Mouse (Mus musculus) lung, postnatal 10 days (tissue): ENCODE results near the gene Zfp273.
"Not testable (repeated sequence)": the region's sequence is repeated elsewhere in the genome, so short reads cannot be mapped to it uniquely, and the experiment has no call there.

Experiments used
- DNase-seq: peaks from one replicate; pipeline ENCODE4 v3.0.0; 2021

Gene Zfp273

DNA sequence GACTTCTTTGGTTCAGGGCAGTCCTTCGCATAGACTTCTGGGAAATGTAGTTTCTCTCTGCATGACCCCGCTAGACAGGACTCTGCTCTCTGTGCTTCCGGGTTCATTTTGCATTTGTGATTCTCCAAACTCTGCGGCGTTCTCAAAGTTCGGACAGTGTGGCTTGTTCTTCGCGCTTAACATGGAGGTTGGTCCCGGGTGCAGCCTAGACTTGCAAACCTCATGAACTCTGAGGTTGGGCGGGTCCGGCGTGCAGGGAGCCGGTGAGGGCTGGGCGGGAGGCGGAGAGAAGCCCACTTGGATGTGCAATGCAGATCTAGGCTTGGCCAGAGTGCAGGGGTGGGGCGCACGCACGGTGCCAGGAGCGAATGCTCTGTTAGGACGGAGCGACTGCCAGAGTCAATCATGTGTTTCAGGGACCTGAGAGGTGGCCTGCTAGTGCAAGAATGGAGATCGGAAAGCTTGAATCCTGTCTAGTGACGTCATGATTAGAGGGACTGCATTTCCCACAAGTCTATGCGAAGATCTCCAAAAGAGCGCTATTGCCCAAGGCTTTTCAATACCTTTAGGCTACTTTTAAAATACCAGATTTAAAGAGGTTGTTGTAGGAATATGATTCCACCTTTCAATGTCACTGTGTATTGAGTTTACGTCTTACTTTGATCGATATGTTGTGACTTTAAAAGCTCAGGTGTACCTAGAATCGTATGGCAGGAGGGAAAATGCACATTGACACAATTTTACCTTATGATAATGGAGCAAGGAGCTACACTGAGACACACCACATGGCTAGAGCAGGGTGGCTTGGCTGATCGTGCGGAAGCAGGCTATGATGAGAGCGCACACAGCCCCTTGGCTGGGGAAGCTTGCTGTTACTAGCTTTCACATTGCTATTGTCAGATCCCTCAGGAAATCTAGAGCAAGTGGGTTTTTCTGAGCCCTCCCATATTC is at the start of gene Zfp273:
Gene Zfp273 (plus strand): TSS at position 31 of the 951 bp plus-strand sequence.
- DNase-seq = peak; percentile 77

DNA sequence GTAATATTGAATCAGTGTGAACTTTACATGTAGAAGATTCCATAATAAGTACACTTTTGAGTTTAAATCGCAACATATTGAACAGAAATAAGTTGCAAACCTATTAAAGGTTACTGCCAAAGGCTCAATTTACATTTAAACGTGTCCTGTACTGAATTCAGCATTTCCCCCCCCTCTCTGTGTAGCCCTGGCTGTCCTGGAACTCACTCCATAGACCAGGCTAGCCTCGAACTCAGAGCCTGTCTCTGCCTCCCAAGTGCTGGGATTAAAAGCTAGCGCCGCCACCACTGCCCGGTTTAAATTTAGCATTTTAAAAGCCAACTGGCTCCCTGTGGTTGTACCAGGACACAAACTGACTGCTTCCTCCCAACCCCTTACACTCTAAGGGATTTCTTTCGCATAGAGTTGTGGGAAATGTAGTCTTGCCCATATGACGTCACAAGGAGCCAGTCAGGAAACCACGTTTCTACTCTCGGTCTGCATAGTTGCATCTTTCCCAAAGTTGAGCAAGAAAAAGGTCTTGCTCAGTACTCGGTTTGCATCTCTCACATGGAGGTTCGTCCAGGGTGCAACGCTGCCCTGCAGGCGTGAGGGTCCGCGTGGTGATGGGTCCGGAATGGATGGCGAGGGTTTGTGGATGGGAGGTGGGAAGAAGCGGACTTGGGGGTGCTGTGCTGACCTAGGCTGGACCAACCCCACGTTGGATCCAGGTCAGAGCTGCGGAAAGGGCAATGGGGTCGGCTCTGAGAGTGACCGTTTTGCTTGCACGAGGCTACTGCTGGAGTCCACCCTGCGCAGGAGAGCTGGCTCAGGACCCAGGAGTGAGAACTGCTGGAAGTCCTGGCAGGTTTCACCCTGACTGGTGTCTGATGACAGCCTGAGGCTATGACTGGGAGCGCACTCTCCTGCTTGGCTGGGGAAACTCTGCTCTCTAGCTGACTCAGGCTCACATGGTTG is 34.0 kb upstream of the Zfp273 start, which contains the start of gene Zfp493:
Gene Zfp493 (plus strand): TSS at position 429 of the 957 bp plus-strand sequence.
- peak; percentile 84 for DNase-seq

DNA sequence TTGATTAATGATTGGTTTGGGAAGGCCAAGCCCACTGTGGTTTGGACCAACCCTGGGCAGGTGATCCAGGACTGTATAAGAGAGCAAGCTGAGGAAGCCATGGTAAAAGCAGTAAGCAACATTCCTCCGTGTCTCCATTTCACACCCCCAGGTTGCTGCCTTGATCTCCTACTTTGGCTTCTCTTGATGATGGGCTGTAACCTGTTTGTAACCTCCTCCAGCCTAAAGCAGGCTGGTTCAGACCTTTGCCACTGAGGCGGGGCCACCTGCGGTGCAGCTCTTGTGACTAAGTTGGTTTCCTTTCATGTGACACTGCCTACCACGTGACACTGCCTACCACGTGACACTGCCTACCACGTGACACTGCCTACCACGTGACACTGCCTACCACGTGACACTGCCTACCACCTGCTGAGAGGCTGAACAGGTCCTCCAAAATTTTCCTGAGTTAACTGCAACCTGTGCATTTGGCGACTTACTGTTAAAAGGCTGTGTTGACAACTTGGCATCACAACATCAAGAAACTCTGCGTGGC is 21.6 kb upstream of the Zfp273 start:
- DNase-seq = no peak

DNA sequence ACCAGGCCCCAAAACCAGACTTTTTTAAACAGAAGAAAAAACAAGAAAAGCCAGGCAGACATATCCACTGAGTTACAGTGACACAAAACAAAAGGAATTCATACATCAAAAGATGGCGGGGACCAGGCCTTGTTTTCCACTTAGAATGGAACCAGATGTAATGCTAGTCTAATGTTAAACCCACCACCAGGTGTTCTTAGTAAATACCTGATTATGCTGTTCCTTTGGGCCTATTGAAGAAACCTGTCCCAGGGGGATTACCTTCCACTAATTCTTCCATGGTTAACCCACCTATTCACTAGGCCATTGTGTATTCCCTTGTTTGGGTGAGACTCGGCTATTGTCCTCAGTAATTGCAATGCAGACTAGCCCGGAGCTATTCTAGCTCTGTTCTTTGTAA is 14.9 kb upstream of the Zfp273 start:
- DNase-seq = no peak

DNA sequence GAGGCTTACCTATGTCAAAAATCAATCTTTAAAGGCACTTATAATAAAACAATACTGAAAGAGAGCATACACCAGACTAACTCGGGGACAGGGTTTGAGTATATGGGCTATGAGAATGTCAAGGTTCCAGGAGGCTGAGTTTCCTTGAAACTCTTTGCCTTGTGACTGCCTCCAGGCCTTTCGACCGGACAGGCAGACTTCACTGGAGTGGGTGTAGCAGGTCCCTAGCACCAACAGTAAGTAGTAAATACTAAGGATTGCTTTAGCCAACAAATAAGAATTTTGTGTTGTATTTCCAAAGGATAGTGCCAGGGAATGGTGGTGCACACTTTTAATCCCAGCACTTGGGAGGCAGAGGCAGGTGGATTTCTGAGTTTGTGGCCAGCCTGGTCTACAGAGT is 14.4 kb upstream of the Zfp273 start:
- not testable (repeated sequence) for DNase-seq

DNA sequence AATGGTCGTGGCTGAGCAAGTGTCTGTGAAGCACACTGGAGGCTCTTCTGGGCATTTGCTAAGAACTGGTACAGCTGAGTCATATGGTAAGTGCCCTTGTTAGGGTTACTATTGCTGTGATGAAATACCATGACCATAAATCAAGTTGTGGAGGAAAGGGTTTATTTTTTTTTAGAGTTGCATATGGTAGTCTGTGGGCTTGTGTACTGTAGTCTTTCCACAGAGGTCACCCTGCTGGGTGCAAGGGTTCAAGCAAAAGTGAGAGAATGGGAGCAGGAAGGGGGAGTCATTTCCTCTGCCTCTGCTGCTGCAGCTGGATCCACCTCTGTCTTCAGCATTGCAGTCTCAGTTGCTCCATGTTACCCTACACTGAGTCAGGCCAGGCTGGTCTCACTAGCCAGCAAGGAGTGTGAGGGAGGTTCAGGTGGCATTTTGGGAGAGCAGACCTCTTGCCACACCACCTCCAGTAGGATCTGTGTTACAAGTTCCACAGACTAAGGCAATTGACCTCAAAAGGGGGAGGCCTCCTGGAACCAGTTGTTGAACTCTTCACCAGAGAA is 1.8 kb upstream of the Zfp273 start:
- no peak for DNase-seq

DNA sequence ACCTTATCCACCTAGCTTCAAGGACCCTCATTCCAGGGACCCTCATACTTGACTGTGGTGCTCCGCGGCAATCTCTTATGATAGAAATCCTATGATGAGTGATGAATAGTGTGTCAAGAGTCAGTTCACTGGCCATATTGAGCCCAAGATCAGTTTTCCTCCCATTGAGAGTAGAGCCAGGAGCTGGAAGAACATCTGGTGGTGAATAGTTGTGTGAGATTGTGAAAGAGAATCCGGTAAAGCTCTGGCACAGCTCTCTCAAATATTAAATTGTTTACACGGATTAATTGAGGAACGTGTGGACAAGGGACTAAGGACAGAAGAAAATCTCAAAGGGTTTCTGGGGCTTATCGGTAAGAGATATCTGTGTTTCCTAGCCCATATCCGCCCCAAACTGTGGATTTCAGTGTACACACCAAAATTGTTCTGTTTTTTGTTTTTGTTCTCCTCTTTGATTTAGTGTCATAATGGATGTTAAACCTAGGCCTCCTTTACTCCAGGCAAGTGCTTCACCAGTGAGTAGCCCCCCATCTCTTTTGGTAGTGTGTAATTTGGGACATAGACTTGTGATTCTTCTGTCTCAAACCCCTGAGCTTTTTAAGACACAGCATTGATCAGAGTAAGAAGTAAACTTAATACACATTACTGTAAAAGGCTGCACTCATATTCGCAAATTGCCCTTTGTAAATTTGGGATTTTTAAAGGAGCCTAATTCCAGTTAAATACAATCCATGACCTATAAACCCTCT is 405 bp upstream of the Zfp273 start:
- DNase-seq = no peak

DNA sequence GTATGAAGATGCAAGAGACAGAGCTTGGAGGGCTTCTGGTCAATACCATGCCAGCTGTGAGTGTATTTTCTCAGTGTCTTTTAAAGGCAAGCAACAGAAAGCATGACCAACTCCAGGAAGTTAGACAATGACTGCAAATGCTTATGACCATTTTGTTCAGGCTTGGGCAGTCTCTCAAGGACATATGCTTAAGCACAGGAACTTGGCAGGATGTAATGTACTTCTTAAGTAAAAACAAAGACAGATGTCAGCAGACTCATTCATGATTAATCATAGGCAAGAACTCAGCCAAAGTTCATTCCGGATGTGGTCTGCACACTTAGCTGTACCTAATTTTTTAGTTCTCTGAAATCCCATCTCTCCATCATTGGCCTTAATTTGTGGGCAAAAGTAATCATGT is 5.1 kb downstream of the Zfp273 start:
- no peak for DNase-seq

DNA sequence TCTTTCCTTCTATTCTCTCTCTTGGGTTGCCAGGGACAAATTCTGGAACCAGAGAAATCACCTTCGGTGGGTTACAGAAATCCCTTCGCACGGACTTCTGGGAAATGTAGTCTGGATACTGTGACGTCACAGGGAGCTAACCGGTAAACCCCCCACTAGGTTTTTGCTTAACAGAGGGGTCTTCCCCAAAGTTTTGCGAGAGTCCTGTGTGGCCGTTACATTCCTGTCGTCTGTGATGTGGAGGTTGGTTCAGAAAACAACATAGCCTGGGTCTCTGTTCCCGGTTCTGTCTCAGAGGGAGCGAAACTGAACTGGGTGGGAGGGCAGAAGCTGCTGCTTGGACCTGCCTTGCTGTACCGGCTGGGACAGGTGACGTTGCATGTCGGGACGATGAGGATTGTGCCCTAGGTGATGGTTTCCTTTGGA is 17.4 kb downstream of the Zfp273 start, which contains the start of gene Gm10037:
Gene Gm10037 (plus strand): TSS at position 196 of the 426 bp plus-strand sequence.
- DNase-seq = peak; percentile 68

DNA sequence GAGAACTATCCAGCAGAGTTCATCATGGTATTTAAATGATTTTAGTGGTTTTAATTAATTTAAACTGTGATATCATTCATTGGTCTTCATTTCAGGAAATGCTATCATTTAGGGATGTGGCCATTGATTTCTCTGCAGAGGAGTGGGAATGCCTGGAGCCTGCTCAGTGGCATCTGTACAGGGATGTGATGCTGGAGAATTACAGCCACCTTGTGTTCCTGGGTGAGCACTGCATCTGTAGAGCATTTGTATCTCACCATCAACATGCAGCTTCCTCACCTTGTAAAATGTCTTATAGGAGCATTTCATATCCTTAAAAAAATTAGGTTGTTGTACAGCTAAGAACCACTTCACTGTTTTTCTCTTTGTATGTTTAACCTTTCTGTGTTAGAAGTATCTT is 19.6 kb downstream of the Zfp273 start:
- not testable (repeated sequence) for DNase-seq

DNA sequence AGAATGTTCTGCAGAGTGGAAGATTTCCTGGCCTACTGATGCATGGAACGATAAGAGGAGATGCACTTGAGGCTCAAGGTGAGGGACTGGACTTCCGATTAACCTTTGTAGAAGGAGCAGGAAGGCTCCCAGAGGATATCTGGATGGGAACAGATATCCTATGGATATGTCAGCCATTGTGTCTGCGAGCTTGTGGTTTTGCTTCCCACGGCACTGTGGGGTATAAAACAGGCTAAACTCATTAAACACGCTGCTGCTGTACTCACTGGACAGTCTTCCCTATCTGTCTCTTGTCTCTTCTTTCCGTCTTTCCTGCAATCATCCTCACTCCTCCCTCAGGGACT is 30.2 kb downstream of the Zfp273 start:
- DNase-seq = no peak

DNA sequence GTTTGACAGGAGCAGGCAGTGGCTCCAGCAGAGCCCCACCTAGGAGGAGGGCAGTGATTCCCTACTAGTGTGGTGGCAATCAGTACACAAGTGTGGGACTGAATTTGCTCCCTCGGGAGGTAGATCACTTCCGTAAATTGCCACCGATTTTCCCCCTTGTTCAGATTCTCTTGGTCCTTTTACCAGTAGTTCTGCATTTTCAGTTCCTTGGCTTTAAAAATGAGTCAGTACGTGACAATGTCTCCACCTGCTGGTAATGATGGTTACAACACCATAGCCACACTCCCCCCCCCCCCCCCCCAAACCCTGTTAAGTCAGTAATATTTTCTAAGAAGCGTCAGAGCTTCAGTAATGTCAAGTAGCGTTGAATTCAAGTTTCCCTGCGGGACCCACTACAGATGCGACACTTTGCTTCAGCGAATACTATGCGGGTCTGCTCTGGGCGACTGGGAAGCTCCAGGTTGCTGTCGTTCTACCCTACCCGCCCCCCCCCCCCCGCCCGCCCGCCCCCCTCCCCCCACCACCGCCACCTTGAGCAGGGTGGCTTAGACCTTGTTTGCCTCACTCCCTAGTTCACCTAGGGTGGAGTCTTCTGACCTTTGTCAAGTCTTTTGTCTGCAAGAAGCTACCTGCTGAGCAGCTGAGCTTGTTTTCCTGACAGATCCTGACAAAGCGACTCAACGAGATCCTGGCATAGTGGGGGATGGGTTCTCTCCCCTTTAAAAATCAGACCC is 30.7 kb downstream of the Zfp273 start:
- DNase-seq = peak; percentile 73

DNA sequence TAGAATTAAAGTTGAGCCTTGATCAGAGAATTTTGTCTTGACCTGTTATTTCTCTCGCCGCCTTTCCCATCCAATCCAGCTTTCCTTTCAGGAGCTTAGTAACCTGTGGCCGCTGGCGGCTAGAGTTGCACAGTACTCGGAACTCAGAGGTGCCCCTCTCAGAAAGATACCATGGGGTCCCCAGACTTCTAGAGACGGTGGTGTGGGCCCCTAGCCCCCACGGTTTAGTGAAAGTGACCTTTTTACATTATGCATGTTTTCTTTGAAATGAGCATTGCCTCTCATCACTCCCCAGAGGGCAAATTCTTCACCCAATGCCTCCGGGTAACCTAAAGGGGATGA is 31.3 kb downstream of the Zfp273 start:
- DNase-seq = no peak

DNA sequence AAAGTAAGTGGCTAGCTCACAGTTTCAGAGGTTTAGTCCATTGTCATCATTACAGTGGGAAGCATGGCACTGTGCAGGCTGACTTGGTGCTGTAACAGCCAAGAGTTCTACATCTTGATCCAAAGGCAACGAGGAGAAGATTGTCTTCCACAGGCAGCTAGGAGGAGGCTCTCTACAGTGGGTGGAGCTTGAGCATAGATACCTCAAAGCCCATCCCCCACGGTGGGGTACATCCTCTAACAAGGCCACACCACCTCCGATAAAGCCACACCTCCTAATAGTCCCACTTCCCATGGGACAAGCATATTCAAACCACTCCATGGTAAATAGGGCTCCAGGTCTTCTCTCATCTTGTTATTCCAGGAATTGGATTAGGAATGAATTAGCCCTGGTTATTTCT is 36.8 kb downstream of the Zfp273 start:
- no peak for DNase-seq

DNA sequence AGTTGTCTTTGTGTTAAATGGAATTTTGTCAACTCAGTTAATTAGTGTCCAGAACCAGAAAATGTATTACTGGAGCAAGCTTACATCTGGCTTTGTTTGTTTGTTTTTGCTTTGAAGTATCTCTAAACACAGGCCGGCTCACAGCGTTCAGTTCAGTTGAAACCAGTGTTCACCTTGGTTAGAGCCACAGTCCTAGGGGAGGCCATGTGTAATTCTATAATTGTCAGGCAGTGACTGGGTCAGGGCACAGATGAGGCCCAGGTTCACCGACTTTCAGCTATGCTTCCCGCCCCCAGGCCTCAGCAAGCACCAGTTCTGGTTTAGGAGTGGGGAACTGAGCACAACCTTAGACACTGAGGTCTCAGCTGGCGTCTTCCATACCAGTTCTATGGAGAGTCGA is 39.6 kb downstream of the Zfp273 start:
- no peak for DNase-seq

DNA sequence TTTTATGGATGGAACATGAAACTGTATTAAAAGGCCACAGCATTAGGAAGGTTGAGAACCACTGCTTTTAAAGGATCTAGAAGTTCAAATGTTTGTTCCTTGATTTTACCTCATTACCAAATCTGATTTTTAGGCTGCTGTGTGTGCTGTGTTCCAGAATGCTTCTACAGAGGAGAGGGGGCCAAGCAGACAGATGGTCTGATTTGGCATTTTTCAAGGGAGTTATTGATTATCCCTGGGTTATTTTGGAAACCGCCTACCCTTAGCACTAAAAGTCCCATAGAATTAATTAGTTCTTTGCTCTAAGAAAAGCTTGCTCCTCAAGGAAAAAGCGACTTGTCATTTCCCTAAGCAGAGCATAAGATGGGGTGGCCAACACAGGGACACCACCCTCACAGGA is 40.4 kb downstream of the Zfp273 start:
- DNase-seq = no peak

DNA sequence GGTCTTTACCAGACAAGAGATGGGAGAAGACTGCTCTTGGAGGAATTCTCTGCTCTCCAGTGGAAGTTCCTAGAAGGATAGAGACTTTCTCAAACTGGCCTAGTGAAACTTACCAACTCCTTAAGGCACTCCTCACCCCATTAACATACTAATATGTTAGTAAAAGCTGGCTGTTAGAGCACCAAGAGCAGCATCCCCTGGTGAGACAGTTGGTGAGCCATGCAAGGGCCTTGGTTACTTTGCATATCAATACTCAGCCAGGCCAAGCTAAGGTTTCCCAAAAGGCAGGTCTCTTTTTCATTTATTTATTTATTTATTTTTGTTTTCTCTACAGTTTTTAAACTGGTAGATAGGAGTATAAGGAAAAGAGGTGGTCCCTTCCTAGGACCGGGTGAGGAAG is 43.8 kb downstream of the Zfp273 start:
- DNase-seq = no peak

DNA sequence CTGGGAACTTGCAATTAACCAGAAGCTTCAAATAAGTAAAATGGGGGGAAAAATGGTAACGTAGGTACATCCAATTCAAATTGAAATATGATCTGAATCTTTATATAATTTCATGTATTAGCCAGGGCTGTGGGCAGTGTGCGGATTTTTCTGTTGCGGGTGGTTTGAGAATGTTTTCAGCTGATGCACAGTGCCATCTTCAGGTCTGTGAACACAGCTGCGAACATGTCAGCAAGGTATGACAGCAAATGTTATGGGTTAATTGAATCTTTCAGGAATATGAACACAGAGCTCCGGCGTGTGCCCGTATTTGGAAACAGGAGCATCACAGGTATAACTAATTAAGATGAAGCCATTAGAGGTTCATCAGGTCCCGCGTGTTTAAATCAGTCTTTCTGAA is 49.0 kb downstream of the Zfp273 start:
- no peak for DNase-seq

DNA sequence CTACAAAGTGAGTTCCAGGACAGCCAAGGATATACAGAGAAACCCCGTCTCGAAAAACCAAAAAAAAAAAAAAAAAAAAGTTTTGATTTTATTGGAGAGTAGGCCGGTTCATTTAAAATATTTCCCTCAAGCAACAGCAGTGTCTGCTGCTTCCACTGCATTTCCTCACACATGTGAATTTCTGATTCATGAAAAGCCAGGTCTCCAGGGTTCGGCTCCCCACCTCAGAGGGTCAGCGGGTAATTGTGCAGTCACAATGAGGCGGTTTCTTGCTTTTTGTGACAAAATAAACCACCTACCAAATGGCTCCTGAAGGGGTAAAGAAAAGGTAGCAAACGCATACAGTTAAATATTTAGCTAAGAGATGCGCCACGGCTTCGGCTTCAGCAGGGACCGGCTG is 49.5 kb downstream of the Zfp273 start, which contains the start of gene BC048507:
Gene BC048507 (plus strand): TSS at position 301 of the 400 bp plus-strand sequence.
- DNase-seq = no peak

DNA sequence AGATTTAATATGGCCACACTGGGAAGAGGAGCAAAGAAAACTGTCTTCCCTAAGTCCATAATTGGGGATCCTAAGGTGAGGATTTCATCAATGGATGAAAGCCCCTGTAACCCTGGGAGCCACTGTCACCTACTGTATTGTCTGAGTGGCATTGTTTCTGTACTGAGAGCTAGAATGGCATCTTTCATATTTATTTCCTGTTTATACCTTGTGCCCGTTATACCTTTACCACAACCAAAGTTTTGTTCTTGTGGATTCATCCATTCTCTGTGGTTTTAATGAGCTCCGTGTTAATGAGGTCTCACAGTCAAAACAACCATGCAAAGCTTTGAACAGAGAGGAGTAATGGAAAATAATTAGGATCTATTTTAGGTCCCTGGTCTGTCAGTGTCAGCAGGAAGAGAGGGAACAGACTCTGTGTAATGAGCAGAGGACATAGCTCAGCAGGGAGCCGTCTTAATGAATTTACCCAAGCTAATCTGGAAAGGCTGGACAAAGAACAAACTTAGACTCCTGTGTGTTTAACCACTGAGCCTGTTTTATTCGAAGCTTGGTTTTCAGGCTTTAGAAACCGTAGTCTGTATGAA is 51.3 kb downstream of the Zfp273 start:
- DNase-seq = no peak

DNA sequence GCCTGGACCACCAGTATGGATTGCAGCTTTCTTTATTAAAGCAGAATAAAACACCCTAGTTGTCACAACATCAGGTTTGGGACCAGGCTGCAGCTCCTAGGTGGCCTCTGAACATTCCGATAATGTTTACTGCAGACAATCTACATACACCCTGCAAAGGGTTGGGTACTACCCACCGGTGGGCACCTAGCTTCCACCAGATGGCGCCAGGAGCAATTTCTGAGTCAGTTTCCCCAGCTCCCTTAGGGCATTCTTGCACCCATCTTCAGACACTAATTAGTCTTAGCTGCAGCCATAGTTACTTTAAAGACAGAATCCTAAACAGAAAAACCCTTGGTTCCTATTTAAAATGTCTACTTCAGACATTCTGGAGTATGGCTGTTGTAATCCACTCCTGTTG is 54.4 kb downstream of the Zfp273 start:
- no peak for DNase-seq
